Mouse (Mus musculus) urinary bladder, postnatal 25 days (tissue): ENCODE results near the gene Snn.

Experiments used
- DNase-seq: peaks from one replicate; pipeline ENCODE4 v3.0.0; 2022; ENCODE audit warnings: low spot score

The Snn gene

DNA sequence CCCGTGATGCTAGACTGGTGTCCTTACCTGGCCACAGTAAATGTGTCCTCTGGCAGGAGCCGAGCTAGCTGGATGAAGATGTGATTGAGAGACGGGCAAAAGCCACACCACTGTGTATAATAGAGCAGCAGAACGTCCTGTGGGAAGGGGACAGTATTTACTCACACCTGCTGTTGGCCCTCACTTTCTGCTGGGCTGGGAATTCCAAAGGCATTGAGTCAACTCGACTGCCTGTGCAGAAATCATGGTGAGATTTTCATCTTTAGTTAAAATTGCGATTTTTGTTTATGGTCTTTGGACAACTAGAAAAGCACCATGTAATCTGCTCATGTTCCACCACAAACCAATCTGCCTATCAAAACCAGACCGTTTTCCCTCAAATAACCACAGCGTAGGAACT lies 23.4 kb downstream of the Snn start:
- no peak for DNase-seq

- DNase-seq: no peak
Observed at GRCm38 (mm10) chr16:11086299-11086698, 25.6 kb downstream of the Snn start.

- DNase-seq: no peak
Observed at GRCm38 (mm10) chr16:11086856-11087588, 26.3 kb downstream of the Snn start.

DNA sequence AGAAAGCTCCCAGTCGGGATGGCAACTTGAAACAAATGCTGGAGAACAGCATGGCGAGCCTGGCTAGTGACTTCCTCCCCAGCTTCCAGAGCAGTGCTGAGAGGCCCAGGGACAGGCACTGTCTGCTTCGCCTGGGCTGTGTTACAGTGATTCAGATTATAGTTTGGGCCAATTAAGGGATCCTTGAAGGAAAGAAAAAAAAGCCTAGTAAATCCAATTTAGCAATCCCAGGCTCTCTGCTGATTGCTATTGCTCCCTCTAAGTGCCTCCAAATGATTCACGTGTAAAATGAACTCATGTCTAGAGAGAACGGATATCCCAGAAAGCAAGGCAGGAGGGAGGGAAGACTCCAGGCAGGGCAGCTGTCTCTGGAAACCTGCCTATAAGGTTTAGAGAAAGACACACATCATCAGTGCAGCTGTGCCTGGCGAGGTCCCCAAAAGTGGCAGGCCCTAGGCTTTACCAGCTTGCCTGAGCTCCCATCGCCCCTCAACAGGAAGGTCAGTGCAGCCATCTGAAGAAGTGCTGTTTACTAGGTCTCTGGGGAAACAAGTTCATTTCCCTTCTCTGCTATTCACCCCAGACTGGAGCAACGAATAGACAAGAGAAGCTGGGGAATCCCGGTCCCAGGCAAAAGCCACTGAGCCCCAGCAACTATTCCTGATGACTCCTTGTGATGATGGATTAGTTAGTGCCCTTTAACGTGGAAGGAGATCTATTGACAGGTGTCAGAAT lies 30.3 kb downstream of the Snn start:
- no peak for DNase-seq

- DNase-seq: no peak
Observed at GRCm38 (mm10) chr16:11092061-11092460, 31.3 kb downstream of the Snn start.

- no peak for DNase-seq
Observed at GRCm38 (mm10) chr16:11092523-11092922, 31.8 kb downstream of the Snn start.

DNA sequence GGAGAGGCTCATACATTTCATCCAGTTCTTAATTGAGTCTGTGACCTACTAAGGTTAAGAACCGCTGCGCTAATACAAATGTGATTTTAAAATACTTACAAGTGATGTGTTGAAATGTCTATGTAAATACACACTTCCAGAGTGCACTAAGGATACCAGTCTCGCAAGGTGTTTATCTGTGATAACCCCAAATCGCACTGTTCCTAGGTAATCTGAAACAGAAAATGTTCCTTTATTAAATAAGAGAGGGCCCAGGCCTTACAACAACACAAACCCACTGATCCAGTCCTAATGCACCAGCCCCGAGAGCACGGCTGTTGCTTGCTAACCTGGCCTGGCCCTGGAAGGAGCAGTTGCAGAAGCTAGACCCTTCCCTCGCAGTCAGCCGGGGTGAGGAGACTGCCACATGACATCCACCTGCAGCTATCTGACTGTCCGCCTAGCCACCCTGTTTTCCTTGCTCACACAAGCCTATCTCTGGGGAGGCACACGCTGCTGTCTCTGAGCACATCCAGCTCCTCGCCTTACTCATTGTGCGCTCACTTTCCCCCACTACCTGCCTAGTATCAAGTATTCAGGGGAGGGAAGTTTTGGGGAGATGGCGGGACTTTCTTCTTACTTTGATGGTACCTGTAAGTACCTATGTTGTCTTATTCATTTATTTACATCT lies 33.1 kb downstream of the Snn start:
- no peak for DNase-seq

- no peak for DNase-seq
Observed at GRCm38 (mm10) chr16:11097301-11097700, 36.6 kb downstream of the Snn start.

DNA sequence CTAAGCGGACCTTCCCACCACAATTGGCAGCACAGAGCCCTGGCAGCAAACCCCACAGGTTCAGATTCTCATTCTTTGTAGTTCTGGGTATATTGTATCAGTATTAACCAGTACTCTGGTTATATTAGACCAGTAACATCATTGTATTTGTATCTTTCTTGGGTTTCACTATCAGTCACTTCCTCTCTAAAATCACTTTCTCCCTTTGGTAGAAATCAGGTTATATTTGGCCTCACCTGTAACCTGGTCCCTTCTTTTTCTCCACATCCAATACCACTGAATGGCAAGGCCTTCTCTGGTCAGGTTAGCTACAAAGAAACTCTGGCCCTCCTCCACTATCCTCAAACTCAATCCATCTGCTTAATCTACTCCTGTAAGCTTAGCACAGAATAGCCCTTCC lies 44.2 kb downstream of the Snn start:
- no peak for DNase-seq

DNA sequence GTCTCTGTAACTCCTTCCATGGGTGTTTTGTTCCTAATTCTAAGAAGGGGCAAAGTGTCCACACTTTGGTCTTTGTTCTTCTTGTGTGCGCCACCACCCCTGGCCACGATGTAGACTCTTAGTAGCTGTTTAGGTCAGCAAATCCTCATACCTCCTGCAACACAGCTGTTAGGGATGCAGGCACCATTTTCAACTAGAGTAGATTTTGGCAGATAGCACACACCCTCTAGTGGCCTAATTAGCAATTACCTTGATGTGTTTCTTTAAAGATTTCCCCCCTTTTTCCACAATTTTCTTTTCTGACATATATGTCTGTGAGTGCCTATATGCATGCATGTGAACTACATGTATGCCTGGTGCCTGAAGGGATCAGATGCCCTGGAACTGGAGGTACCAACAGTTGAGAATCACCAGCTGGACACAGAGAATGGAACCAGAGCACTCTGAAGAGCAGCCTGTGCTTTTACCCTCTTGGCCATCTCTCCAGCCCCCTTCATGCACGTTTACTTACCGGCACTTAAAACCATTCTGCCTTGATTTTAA lies 48.5 kb downstream of the Snn start:
- no peak for DNase-seq

DNA sequence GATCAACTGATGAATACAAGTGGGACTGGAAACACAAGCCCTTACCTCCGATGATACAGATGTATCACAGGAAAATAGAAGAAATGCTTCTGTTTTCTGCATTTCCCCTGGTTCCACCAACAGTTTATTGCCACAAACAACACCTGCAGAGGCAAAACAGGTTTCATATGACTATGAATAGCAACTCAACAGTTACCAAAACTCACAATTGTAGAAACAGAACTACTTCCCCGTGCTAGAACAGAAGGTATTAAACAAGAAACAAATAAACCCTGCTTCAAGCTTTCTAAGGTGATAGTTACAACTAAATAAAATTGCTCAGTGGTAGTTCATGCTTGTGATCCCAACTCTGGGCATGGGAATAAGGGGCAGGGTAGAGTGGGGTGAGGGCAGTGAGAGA lies 61.9 kb downstream of the Snn start:
- DNase-seq: no peak

- no peak for DNase-seq
Observed at GRCm38 (mm10) chr16:11124110-11124509, 63.4 kb downstream of the Snn start.
